Mouse (Mus musculus) c-Kit-negative CD71-positive TER-119-positive erythroid progenitor cells, embryonic 14.5 days (primary cell): ENCODE data around the gene Irf2bp1.

ENCODE experiments used
- DNase-seq: peaks from one replicate; pipeline ENCODE4 v3.0.0-alpha.2; 2013; ENCODE audit warnings: low read depth, low spot score

The Irf2bp1 gene

DNA sequence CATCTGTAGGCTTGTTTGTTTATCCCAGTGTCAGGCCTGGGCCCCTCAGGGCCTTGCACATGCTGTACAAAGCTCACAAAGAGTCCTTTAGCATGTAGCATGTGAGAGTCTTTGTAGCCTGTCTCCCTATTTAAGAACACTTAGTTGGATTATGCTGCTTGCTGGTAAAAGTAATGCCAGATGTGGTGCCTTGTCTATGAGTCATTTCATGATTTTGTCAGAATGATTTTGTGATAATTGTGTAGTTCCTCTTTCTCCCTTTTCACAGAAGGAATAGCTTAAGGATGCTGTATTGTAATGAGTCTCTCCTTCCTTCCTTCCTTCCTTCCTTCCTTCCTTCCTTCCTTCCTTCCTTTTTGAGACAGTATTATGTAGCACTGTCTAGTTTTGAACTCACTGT, 24.2 kb downstream of the Irf2bp1 start:
- no peak for DNase-seq

DNA sequence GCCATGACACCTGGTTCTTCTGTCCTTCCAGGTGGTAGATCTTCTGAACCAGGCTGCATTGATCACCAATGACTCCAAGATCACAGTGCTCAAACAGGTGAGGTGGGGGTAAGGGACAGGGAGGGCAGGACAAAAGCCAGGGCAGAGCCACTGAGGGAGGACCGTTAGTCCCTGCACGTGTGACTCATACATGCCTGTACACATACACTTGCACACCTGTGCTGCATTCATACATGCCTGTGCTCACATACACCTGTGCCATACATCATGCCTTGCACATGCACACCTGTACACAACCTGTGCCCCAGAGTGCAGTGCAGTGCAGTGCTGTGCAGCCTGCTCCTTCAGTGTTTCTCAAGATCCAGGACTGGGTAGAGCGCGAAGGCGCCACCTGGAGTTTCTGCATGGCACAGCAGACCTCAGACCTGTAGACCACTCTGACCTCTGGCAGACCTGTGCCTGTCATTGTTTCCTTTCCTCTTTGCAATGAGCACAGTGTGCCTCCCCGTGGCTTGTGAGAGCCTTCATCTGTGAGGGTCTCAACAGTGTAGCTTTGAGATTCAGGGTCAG, 25.3 kb downstream of the Irf2bp1 start:
- DNase-seq, result no peak

DNA sequence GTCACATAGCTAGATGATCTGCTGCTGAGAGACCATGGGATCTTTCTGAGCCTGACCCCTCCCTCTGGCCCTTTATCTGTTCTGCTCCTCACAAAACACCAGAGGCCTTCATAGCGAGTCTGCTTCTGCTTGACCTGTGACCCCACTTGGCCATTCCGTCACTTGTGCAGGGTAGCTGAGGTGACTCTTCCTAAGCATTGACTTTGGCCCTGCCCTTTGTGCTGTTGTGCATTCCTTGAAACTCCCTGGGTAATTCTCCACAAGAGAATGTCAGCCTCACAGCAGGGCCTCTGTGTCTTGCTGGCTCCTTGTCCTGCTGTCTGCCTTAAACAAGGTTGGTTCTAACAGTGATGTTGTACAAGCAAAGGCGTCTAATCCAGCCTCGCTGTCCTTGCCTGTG, 27.8 kb downstream of the Irf2bp1 start:
- DNase-seq, result no peak

DNA sequence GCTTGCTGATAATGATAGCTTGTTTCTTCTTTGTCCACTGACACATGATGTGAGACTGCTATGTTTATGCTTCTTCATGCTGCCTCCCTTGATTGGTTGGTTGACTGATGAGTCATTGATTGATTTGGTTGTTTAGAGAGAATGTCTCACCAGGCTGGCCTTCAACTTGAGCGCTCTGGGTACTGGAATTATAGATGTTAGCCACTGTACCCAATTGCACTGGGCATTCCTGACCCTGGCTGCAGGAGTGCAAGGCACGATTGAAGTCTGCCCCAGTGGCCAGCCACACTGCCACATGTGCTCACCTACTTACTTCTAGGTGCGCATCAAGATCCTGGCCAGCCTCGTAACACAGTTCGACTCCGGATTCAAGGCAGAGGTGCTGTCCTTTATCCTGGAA, 40.8 kb downstream of the Irf2bp1 start:
- no peak for DNase-seq

DNA sequence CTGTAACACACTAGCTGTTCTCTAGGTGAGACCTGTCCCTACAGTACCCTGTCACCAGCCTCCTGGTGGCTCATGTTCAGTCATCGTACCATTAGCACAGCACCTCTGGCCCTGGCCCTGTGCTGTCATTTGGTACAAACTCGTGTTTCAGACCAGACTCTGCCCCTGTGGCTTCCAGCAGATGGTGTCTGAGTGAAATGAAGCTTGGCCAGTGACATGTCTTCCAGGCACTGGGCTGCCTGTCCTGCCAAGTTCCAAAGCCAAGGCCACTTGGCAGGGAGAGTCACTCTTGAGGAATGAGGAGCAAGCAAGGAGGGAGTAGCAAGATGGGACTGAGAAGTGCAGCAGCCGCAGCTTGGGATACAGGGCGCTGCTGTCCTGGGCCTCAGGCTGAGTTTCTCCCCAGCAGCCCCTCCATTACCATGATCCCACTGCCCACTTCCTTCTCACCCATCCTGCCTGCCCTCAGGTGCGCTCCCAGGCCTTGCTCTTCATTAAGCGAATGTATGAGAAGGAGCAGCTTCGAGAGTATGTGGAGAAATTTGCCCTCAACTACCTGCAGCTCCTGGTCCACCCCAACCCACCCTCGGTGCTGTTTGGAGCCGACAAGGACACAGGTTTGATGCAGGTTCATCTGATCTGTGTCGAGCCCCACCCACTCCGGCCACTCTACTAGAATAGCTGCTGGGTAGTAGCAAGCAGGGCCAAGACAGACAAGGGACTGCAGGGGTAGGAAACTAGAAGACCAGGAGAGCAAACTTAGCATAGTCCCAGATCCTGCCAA, 42.6 kb downstream of the Irf2bp1 start:
- no peak for DNase-seq

DNA sequence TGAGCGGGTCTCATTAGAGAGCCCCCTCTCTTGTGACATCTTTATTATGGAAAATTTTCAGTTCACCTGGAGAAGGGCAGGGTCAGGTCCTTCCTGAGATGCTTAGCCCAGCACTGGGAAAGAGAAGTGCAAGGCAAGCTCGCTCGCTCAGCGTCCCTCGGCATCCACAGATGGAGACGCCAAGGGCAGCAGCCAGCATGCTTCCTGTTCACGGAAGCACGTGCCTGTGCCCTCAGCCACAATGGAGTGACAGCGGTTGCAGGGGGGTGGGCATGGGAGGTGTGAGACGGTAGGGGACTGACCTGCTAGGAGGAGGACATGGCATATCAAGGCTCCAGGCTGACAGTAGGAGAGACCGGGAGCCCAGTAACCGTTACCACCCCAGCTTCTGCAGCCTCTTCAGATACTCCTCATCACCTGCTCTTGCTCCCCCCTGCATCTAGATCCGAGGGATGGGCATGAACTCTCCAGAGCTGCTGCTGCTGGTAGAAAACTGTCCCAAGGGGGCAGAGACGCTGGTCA, 44.2 kb downstream of the Irf2bp1 start:
- no peak for DNase-seq

- DNase-seq, result no peak
These were observed 45.4 kb downstream of the Irf2bp1 start for GRCm38 (mm10) chr7:19049252-19049651.

DNA sequence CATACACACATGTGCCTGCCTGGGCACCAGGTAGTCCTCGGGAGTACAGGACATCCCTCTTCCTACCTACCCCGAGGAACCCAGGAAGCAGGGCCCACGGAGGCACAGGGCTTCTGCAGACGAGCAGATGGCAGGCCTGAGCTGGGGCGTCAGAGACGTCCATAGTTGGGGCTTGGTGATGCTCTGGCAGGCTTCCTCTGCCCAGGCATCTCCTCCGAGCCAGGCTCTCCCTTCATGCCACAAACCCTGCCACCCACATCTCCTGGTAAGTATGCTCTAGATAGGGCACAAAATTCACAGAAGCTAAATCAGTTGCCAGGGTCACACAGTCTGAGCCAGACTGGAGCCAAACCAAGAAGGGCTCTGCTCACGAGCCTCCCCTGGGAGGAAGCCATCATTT, 46.3 kb downstream of the Irf2bp1 start:
- DNase-seq, result no peak

DNA sequence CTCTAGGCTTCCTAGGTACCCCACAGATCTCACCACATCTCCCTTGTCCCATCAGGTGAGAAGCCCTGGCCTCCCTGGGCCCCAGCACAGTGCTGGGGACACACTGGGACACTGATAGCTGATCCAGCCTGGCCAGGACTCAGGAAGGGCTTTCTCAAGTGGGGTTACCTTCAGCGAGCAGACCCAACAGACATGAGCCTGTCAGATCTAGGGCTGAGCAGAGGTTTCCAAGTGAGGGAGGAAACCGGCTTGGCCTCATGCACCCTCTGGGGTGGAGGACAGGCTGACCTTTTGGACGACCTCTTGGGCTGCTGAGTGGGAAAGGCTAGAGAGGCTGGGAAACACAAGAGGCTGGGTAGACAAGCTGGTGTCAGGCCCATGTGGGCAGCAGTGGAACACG, 47.3 kb downstream of the Irf2bp1 start:
- no peak for DNase-seq

DNA sequence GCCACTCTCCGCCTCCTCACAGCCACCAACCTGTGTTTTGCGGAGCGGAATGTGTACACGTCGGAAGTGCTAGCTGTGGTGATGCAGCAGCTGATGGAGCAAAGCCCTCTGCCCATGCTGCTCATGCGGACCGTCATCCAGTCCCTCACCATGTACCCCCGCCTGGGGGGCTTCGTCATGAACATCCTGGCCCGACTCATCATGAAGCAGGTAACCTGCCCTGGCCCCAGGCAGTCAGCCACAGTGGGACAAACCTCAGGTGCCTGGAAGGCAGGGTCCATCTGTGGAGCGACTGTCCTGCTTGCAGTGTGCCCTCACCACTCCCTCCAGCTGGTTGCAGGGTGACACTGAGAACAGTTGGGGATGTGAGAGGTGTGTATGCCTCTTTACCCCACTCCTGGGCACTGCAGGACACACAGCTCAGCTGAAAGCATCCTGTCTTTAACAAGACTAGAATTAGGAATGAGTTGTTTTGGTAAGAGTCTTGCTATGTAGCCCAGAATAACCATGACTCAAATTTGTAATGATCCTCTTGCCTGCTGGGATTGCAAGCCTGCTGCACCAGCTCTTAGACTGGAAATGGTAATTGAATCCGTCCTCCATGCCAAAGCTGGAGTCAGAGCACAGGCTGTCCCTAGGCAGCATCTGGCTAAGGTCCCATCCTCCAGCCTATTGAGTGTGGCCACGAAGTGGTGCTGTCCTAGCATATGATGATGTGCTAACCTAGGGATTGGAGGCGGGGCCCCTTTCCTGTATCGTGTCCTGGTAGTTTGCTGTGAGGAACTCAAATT, 48.7 kb downstream of the Irf2bp1 start:
- no peak for DNase-seq

DNA sequence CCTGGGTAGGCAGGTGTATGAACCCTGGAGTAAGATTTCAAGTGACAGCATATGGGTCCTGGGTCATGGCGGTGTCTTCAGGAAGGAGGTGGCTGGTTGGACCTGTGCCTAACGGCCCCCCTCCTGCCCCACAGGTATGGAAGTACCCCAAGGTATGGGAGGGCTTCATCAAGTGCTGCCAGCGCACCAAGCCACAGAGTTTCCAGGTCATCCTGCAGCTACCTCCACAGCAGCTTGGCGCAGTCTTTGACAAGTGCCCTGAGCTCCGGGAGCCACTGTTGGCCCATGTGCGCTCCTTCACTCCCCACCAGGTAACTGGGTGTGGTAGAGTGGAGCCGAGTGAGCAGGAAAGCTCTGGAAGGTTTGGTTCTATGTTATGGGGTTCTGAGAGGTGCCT, 49.3 kb downstream of the Irf2bp1 start:
- DNase-seq, result no peak

DNA sequence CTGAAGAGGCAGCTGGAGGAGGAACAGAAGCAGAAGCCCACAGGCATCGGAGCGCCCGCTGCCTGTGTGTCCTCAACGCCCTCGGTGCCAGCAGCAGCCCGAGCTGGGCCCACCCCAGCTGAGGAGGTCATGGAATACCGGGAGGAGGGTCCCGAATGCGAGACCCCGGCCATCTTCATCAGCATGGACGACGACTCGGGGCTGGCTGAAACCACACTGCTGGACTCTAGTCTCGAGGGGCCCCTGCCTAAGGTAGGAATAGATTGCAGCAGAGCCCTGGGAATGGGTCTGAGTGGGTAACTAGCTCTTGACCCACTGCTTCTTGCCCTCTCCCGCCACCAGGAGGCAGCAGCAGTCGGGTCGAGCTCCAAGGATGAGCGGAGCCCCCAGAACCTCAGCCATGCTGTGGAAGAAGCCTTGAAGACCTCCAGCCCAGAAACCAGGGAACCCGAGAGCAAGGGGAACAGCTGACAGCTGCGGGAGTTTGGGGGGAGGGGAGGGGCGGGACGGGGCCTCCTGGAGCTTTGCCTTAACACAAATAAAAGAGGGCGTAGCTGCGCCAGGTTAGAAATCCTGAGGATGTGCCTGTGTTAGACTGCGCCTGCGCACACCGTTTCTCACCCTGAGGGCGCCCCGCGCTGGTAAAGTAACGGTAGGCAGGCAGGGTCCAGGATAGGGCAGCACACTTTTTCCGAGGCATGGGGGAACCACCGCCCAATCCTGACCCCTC, 50.4 kb downstream of the Irf2bp1 start, which contains the start of gene Rsph6a:
Rsph6a (plus strand) TSS at position 644 of the 730 bp plus-strand sequence.
- DNase-seq, result no peak

GRCm38 (mm10) chr7:19054777-19055076, 50.9 kb downstream of the Irf2bp1 start:
- no peak for DNase-seq

DNA sequence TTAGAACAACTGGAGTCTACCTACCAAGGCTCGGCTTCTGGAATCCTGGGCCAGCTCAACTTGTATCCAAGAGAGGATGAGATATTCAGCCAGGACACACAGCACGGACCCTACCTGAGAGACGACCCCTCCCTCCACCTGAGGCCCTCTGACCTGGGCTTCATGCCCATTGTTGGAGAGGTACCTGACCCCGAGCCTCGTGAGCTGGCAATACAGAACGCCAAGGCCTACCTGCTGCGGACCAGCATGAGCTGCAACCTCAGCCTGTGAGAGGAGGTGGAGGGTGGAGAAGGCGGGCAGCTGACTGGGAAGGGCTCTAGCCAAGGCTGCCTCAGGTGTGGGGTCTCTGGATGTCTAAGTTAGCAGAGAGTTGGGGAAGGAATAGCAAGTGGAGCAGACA, 51.3 kb downstream of the Irf2bp1 start:
- no peak for DNase-seq
